Mouse (Mus musculus): ENCODE measurements at regions not wholly inside any gene's neighbourhood (a gene's known extent, or its start where the extent isn't known, plus 50 kb on each side); places are given as distances from the start of the nearest gene placed in this dataset.

- peak; percentile 86 for DNase-seq
These were observed 2140.3 kb upstream of the Cdh20 start for GRCm38 (mm10) chr1:102628061-102628460.

GRCm38 (mm10) chr1:102644379-102644778, 2123.9 kb upstream of the Cdh20 start:
- DNase-seq = no peak

GRCm38 (mm10) chr1:102687367-102688070, 2080.8 kb upstream of the Cdh20 start:
- no peak for DNase-seq

GRCm38 (mm10) chr1:102716459-102716858, 2051.9 kb upstream of the Cdh20 start:
- DNase-seq = no peak

GRCm38 (mm10) chr1:102733991-102734390, 2034.3 kb upstream of the Cdh20 start:
- DNase-seq = no peak

GRCm38 (mm10) chr1:102735392-102735791, 2032.9 kb upstream of the Cdh20 start:
- DNase-seq = no peak

GRCm38 (mm10) chr1:102757941-102758340, 2010.4 kb upstream of the Cdh20 start:
- DNase-seq = no peak

Measured in gastrocnemius, postnatal 25 days (tissue).